Mouse (Mus musculus) kidney, postnatal 25 days (tissue): ENCODE data around the gene 1700037H04Rik.

Source experiments
- DNase-seq, 2 experiments: peaks; one replicate each; pipeline ENCODE4 v3.0.0; 2021; ENCODE audit warnings: mixed read lengths in 2 of 2

1700037H04Rik gene

GRCm38 (mm10) chr2:131178828-131179245 lies 19.0 kb upstream of the 1700037H04Rik start:
- peak; percentile 30 to 69 for DNase-seq

GRCm38 (mm10) chr2:131177932-131178331 lies 18.1 kb upstream of the 1700037H04Rik start:
- peak in 1 of 2 experiments; percentile 23 for DNase-seq

GRCm38 (mm10) chr2:131176491-131176890 lies 16.6 kb upstream of the 1700037H04Rik start:
- DNase-seq: peak; percentile 84 to 93

GRCm38 (mm10) chr2:131175945-131176309 lies 16.0 kb upstream of the 1700037H04Rik start:
- DNase-seq: peak in 1 of 2 experiments; percentile 50

GRCm38 (mm10) chr2:131175286-131175944 lies 15.5 kb upstream of the 1700037H04Rik start:
- DNase-seq: no peak

GRCm38 (mm10) chr2:131174700-131175099 lies 14.8 kb upstream of the 1700037H04Rik start:
- peak; percentile 72 to 74 for DNase-seq

GRCm38 (mm10) chr2:131172322-131172721 lies 12.4 kb upstream of the 1700037H04Rik start:
- no peak for DNase-seq

- DNase-seq: peak; percentile 79 to 89
Measured at GRCm38 (mm10) chr2:131171401-131172104, 11.7 kb upstream of the 1700037H04Rik start.

GRCm38 (mm10) chr2:131170936-131171335 lies 11.1 kb upstream of the 1700037H04Rik start:
- DNase-seq: no peak

- DNase-seq: no peak
Measured at GRCm38 (mm10) chr2:131168914-131169313, 9.0 kb upstream of the 1700037H04Rik start.

- DNase-seq: no peak
Measured at GRCm38 (mm10) chr2:131167984-131168383, 8.1 kb upstream of the 1700037H04Rik start.

GRCm38 (mm10) chr2:131166172-131166571 lies 6.3 kb upstream of the 1700037H04Rik start:
- peak in 1 of 2 experiments; percentile 58 for DNase-seq

GRCm38 (mm10) chr2:131163924-131164323 lies 4.0 kb upstream of the 1700037H04Rik start:
- DNase-seq: peak; percentile 66 to 82

GRCm38 (mm10) chr2:131160671-131161111 lies 810 bp upstream of the 1700037H04Rik start:
- DNase-seq: peak; percentile 40 to 48

- DNase-seq: peak in 1 of 2 experiments; percentile 62
Measured at GRCm38 (mm10) chr2:131159491-131159910, 380 bp downstream of the 1700037H04Rik start.

- no peak for DNase-seq
Measured at GRCm38 (mm10) chr2:131156987-131157386, 2.9 kb downstream of the 1700037H04Rik start.

- DNase-seq: no peak
Measured at GRCm38 (mm10) chr2:131154036-131154435, 5.8 kb downstream of the 1700037H04Rik start.

GRCm38 (mm10) chr2:131152166-131152730 lies 7.6 kb downstream of the 1700037H04Rik start:
- DNase-seq: peak in 1 of 2 experiments; percentile 14

- DNase-seq: no peak
Measured at GRCm38 (mm10) chr2:131149254-131149578, 10.7 kb downstream of the 1700037H04Rik start.

- DNase-seq: peak in 1 of 2 experiments; percentile 36
Measured at GRCm38 (mm10) chr2:131148353-131149253, 11.3 kb downstream of the 1700037H04Rik start.

- DNase-seq: no peak
Measured at GRCm38 (mm10) chr2:131147043-131147365, 12.9 kb downstream of the 1700037H04Rik start.

GRCm38 (mm10) chr2:131146193-131147042 lies 13.5 kb downstream of the 1700037H04Rik start:
- no peak for DNase-seq
